Mouse (Mus musculus) heart, postnatal 0 days (tissue): ENCODE results near the gene Pigk.

Experiments used
- CTCF ChIP-seq: IDR thresholded peaks from 2 replicates; pipeline ENCODE4 v1.5.1; 2016; ENCODE audit warnings: antibody characterized with exemption, control low read depth, low read depth
- EP300 ChIP-seq: IDR thresholded peaks from 2 replicates; pipeline ENCODE4 v1.6.1; 2016; ENCODE audit warnings: antibody characterized with exemption, low read depth

DNA sequence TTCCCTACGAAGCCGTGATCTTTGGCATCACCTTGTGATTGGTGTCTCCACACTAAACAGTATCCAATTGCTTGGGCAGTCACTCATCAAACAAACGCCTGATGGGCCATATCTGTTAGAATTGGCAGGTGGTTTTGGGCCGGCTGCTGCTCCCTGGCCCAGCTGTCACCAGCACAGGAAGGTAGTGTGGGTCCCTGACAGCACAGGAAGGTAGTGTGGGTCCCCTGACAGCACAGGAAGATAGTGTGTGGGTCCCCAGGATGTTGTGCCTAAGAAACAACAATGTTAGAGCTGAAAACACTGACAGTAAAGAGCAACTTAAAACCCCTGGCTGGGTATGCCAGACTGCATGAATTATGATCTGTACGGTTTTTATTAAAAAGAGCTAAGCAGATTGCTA, 227.8 kb downstream of the Pigk start:
- TF ChIP-seq CTCF (no peak), EP300 (no peak)
